Mouse (Mus musculus) retina, embryonic 14.5 days (tissue): ENCODE results near the gene H2-K1.

ENCODE experiments used
- DNase-seq: peaks from one replicate; pipeline ENCODE4 v3.0.0-alpha.2; 2015; ENCODE audit warnings: low spot score

H2-K1 gene

GRCm38 (mm10) chr17:34000150-34000537 is at the start of gene H2-K1:
Gene H2-K1, minus strand, starts transcription at chr17:34000347.
- peak; percentile 76 for DNase-seq

GRCm38 (mm10) chr17:34047404-34048050 is 47.4 kb upstream of the H2-K1 start:
- no peak for DNase-seq

GRCm38 (mm10) chr17:34045941-34046340 is 45.8 kb upstream of the H2-K1 start:
- DNase-seq = no peak

GRCm38 (mm10) chr17:34039562-34040450 is 39.7 kb upstream of the H2-K1 start:
- no peak for DNase-seq

- peak; percentile 42 for DNase-seq
Observed at GRCm38 (mm10) chr17:34038878-34039561, 38.9 kb upstream of the H2-K1 start, which contains the start of gene Col11a2. Gene Col11a2, plus strand, starts transcription at chr17:34039437.

GRCm38 (mm10) chr17:34038440-34038839 is 38.3 kb upstream of the H2-K1 start:
- no peak for DNase-seq

- no peak for DNase-seq
Observed at GRCm38 (mm10) chr17:34037241-34037640, 37.1 kb upstream of the H2-K1 start.

- DNase-seq = no peak
Observed at GRCm38 (mm10) chr17:34036647-34037046, 36.5 kb upstream of the H2-K1 start.

- DNase-seq = no peak
Observed at GRCm38 (mm10) chr17:34035517-34035916, 35.4 kb upstream of the H2-K1 start.

- peak; percentile 81 for DNase-seq
Observed at GRCm38 (mm10) chr17:34034064-34034463, 33.9 kb upstream of the H2-K1 start.

GRCm38 (mm10) chr17:34033441-34033840 is 33.3 kb upstream of the H2-K1 start:
- no peak for DNase-seq

- no peak for DNase-seq
Observed at GRCm38 (mm10) chr17:34032806-34033205, 32.7 kb upstream of the H2-K1 start.

GRCm38 (mm10) chr17:34032174-34032632 is 32.1 kb upstream of the H2-K1 start:
- no peak for DNase-seq

GRCm38 (mm10) chr17:34031465-34032173 is 31.5 kb upstream of the H2-K1 start, which contains the start of the genes Slc39a7 and Rxrb:
Gene Slc39a7, minus strand, starts transcription at chr17:34031682.
Gene Rxrb, plus strand, starts transcription at chr17:34031812.
- peak; percentile 97 for DNase-seq

GRCm38 (mm10) chr17:34030861-34031326 is 30.7 kb upstream of the H2-K1 start:
- DNase-seq = no peak

GRCm38 (mm10) chr17:34029890-34030595 is 29.9 kb upstream of the H2-K1 start:
- no peak for DNase-seq

- no peak for DNase-seq
Observed at GRCm38 (mm10) chr17:34029150-34029889, 29.2 kb upstream of the H2-K1 start.

- DNase-seq = no peak
Observed at GRCm38 (mm10) chr17:34028501-34029149, 28.5 kb upstream of the H2-K1 start.

GRCm38 (mm10) chr17:34027656-34028223 is 27.6 kb upstream of the H2-K1 start, which contains the start of gene H2-Ke6:
Gene H2-Ke6, minus strand, starts transcription at chr17:34028060.
- DNase-seq = peak; percentile 96
